Mouse (Mus musculus): ENCODE measurements around the gene Gnrhr.

The Gnrhr gene

GRCm38 (mm10) chr5:86197801-86198200 is at the start of gene Gnrhr:
Gene Gnrhr (minus strand): TSS chr5:86197901.
- in situ Hi-C loops (cut with MboI, MseI), result no loop called here

- in situ Hi-C loops (cut with MboI, MseI), result no loop called here
Observed at GRCm38 (mm10) chr5:86246559-86246958, 48.9 kb upstream of the Gnrhr start.

- in situ Hi-C loops (cut with MboI, MseI), result no loop called here
Observed at GRCm38 (mm10) chr5:86244880-86245279, 47.2 kb upstream of the Gnrhr start.

- in situ Hi-C loops (cut with MboI, MseI), result no loop called here
Observed at GRCm38 (mm10) chr5:86244275-86244674, 46.6 kb upstream of the Gnrhr start.

GRCm38 (mm10) chr5:86227156-86227853 is 29.6 kb upstream of the Gnrhr start:
- in situ Hi-C loops (cut with MboI, MseI), result no loop called here

- in situ Hi-C loops (cut with MboI, MseI), result loop anchor here in 1 of 2 experiments (5.0 kb wide), 1 partner anchor 221 kb away; no protein-coding TSS in a partner anchor
Observed at GRCm38 (mm10) chr5:86191356-86191755, 6.3 kb downstream of the Gnrhr start.

DNA sequence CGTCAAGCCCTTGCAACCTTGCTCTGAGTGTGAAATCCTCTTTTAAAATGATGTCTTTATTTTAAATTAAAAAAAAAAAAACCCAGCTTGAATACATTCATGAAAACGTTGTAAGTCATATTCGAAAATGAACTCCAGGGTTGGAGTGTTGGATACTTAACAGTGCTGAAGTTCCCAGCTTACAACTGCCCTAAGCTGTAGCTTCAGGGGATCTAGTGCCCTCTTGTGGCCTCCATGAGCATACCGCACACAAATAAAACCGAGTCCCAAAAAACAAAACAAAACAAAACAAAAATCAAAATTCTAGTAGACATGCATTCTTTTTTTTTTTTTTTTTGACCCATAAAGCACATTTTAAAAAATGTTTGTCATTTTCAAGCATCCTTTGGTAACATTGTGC is 6.9 kb downstream of the Gnrhr start:
- in situ Hi-C loops (cut with MboI, MseI), result loop anchor here in 1 of 2 experiments (5.0 kb wide), 1 partner anchor 222 kb away; no protein-coding TSS in a partner anchor

- in situ Hi-C loops (cut with MboI, MseI), result loop anchor here in 1 of 2 experiments (5.0 kb wide), 1 partner anchor 222 kb away; no protein-coding TSS in a partner anchor
Observed at GRCm38 (mm10) chr5:86190290-86190689, 7.4 kb downstream of the Gnrhr start.

DNA sequence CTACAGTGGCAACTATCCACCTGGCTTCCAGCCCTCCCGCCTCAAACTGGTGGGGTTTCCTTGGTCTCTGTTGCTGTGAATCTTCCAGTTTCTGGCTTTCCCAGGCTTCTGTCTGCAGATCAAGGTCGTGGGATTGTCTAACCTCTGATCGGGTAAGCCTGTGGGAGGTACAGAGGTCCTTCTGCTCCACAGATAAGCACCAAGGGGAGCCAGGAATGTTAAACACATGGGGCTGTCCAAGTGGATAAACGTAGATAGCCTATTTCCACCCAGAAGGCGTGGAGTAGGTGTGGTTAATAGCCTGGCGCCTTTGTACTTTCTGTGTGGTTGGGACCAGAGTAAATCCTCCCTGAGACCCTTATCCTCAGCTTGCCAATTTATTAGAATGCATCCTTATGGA is 10.3 kb downstream of the Gnrhr start:
- in situ Hi-C loops (cut with MboI, MseI), result loop anchor here (5.0 kb wide), 2 partner anchors 220 to 610 kb away; no protein-coding TSS in a partner anchor

- in situ Hi-C loops (cut with MboI, MseI), result loop anchor here in 1 of 2 experiments (10.0 kb wide), 1 partner anchor 631 kb away; the partner anchor contains the start of gene Ythdc1
Observed at GRCm38 (mm10) chr5:86173778-86174177, 23.9 kb downstream of the Gnrhr start.

DNA sequence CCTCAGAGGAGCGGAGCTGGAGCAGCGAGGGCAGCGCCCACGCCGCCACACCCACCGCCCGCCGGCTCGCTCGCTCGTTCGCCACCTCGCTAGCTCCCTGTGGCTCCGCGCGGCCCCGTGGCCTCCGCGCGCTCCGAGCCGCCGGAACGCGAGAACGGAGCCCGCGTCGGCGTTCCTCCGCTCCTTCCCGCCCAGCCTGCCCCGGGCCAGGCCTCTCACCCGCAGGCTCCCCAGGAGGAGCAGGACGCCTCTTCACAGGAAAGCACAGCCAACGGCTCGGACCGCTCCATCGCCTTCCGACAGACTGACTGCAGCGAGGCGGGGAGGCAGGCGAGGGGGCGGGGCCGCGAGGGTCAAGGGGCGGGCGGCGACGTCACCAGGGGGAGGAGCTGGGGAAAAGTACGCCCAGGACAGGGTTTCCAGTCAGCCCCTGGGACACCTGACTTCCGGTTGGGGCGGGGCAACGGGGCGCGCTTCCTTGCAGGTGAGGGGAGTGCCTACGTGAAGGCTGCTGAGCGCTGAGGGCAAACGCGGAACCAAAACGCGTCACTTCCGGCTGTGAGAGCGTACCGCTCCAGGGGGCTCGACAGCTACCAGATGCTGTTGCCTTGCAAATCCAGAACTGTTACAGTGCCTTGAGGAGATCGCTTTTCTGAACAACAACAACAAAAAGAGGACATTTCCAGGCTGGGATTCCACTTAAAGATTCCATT is 25.1 kb downstream of the Gnrhr start, which contains the start of gene Uba6:
Gene Uba6 (minus strand): TSS at position 355 of the 713 bp plus-strand sequence.
- in situ Hi-C loops (cut with MboI, MseI), result loop anchor here in 1 of 2 experiments (10.0 kb wide), 1 partner anchor 632 kb away; the partner anchor contains the start of gene Ythdc1

GRCm38 (mm10) chr5:86172088-86172448 is 25.6 kb downstream of the Gnrhr start:
- in situ Hi-C loops (cut with MboI, MseI), result loop anchor here in 1 of 2 experiments (10.0 kb wide), 1 partner anchor 633 kb away; the partner anchor contains the start of gene Ythdc1

Data from T-helper 17 cell (primary cell).